8 mouse cellular contexts compared by ENCODE assay signal in genomic region chr17:35824402-35824801, GRCm38 (mm10). TPM values are rescaled to one million over a fixed set of nuclear protein-coding genes. Genes with fewer than 3 reads are reported as not detected.
A peak's percentile ranks its signal among the peaks of the same experiment; 100 is the strongest.
DNase-seq lines count a peak whose midpoint lies in the region; ATAC-seq and TF ChIP-seq lines count a peak whose summit lies in the region.

No protein-coding gene starts in this region.

- H3K36me3 ChIP-seq in embryonic facial prominence, embryonic 14.5 days (ENCODE audit: control insufficient read depth, insufficient read depth, low read length): peaks cover 19% of the 10 kb centered on the region
- peaks cover 23% of the 10 kb centered on the region for H3K36me3 ChIP-seq in limb, embryonic 14.5 days (ENCODE audit: control insufficient read depth, insufficient read depth, low read length)
- H3K36me3 ChIP-seq in stomach, embryonic 15.5 days: peaks cover 6% of the 10 kb centered on the region; the same call in 1 of the 2 replicates

- no peaks in the 10 kb centered on the region for H3K27me3 ChIP-seq in embryonic facial prominence, embryonic 14.5 days (replicated peaks; ENCODE audit: control insufficient read depth, insufficient read depth, low read length)
- H3K27me3 ChIP-seq in limb, embryonic 14.5 days (ENCODE audit: control insufficient read depth, insufficient read depth, low read length): no peaks in the 10 kb centered on the region
- no peaks in the 10 kb centered on the region for H3K27me3 ChIP-seq in stomach, embryonic 15.5 days (replicated peaks)

- WGBS in embryonic facial prominence, embryonic 14.5 days: 52% methylated on average over 7 of the region's 7 CpGs
- 44% methylated on average over 7 of the region's 7 CpGs for WGBS in limb, embryonic 14.5 days
- WGBS in stomach, embryonic 15.5 days: 70% methylated on average over 7 of the region's 7 CpGs

- H3K4me3 ChIP-seq in gastrocnemius, adult 2 months: no peak overlapping the region; the same call in 1 of the 2 replicates
- peak overlapping the region; percentile 70; the same call in 1 of the 2 replicates for H3K4me3 ChIP-seq in embryonic facial prominence, embryonic 14.5 days (ENCODE audit: low read depth, low read length)
- peak overlapping the region; percentile 65; the same call in 1 of the 2 replicates for H3K4me3 ChIP-seq in limb, embryonic 14.5 days (replicated peaks; ENCODE audit: low read length)
- H3K4me3 ChIP-seq in stomach, embryonic 15.5 days (replicated peaks): 0 out of 2 replicates have a peak overlapping the region, but pooled peaks have one; percentile 71

- peaks cover 10% of the 10 kb centered on the region for H3K4me1 ChIP-seq in embryonic facial prominence, embryonic 14.5 days (ENCODE audit: control insufficient read depth, insufficient read depth, low read length)
- H3K4me1 ChIP-seq in limb, embryonic 14.5 days (ENCODE audit: control insufficient read depth, insufficient read depth, low read length): peaks cover 18% of the 10 kb centered on the region; the same call in 1 of the 2 replicates
- peaks cover 11% of the 10 kb centered on the region for H3K4me1 ChIP-seq in stomach, embryonic 15.5 days

- peak overlapping the region; percentile 98 for H3K4me2 ChIP-seq in embryonic facial prominence, embryonic 14.5 days (ENCODE audit: low read depth, low read length)
- peak overlapping the region; percentile 97; the same call in 1 of the 2 replicates for H3K4me2 ChIP-seq in limb, embryonic 14.5 days (replicated peaks; ENCODE audit: low read depth, low read length, severe bottlenecking)
- H3K4me2 ChIP-seq in stomach, embryonic 15.5 days: peak overlapping the region; percentile 89

- no peak for DNase-seq in gastrocnemius, adult 2 months
- no peak for DNase-seq in gastrocnemius, postnatal 4 days (ENCODE audit: low spot score in 2 of 2)
- DNase-seq in 416B (ENCODE audit: low read depth): peak; percentile 64
- DNase-seq in embryonic facial prominence, embryonic 14.5 days (ENCODE audit: low spot score): no peak
- no peak for DNase-seq in limb, embryonic 14.5 days (ENCODE audit: low spot score)
- DNase-seq in gastrocnemius, postnatal 10 days: no peak
- no peak for DNase-seq in left cerebral cortex, adult 8-10 months (ENCODE audit: low spot score in 2 of 2)

- no peak overlapping the region for H3K9ac ChIP-seq in embryonic facial prominence, embryonic 14.5 days (ENCODE audit: low read depth, low read length)
- H3K9ac ChIP-seq in limb, embryonic 14.5 days (ENCODE audit: low read depth, low read length, severe bottlenecking): no peak overlapping the region
- H3K9ac ChIP-seq in stomach, embryonic 15.5 days: no peak overlapping the region

- no peak for ATAC-seq in embryonic facial prominence, embryonic 14.5 days (ENCODE audit: low read depth)
- ATAC-seq in limb, embryonic 14.5 days (ENCODE audit: low FRiP score, low read depth): no peak
- ATAC-seq in stomach, embryonic 15.5 days (ENCODE audit: insufficient read depth, low FRiP score, low read depth): no peak

- no peaks in the 10 kb centered on the region for H3K9me3 ChIP-seq in embryonic facial prominence, embryonic 14.5 days (ENCODE audit: control insufficient read depth, low read length)
- no peaks in the 10 kb centered on the region for H3K9me3 ChIP-seq in limb, embryonic 14.5 days (ENCODE audit: control insufficient read depth, low read length)
- H3K9me3 ChIP-seq in stomach, embryonic 15.5 days: no peaks in the 10 kb centered on the region

- TF ChIP-seq POLR2A in limb, embryonic 14.5 days (IDR thresholded peaks at IDR 0.05; ENCODE audit: borderline replicate concordance, extremely low read depth, insufficient read depth, insufficient read length): no peak

- intact Hi-C loops in gastrocnemius, adult 2 months (cut with DNase I): loop anchor here (10.0 kb wide), 1 partner anchor 160 kb away; the partner anchor contains the start of gene Prr3

- H3K27ac ChIP-seq in gastrocnemius, adult 2 months: 0 out of 2 replicates have a peak overlapping the region, but pooled peaks have one; percentile 20
- no peak overlapping the region for H3K27ac ChIP-seq in embryonic facial prominence, embryonic 14.5 days (replicated peaks; ENCODE audit: low read depth, low read length)
- no peak overlapping the region for H3K27ac ChIP-seq in limb, embryonic 14.5 days (replicated peaks; ENCODE audit: low read depth, low read length)
- H3K27ac ChIP-seq in stomach, embryonic 15.5 days: no peak overlapping the region

- TF ChIP-seq CTCF in gastrocnemius, adult 2 months (IDR thresholded peaks at IDR 0.05): peak; percentile 39

RNA-seq across cellular contexts. Expression of gene Flot1, which starts 1.4 kb away (rescaled TPM):
- 10 to 100 TPM; 45.4 to 50.9 TPM for total RNA-seq in gastrocnemius, adult 2 months (2021)
- 10 to 100 TPM; 52.6 to 56.9 TPM for total RNA-seq in gastrocnemius, postnatal 4 days (2021)
- 49.0 and 49.5 TPM in 2 replicates for polyA plus RNA-seq in embryonic facial prominence, embryonic 14.5 days (2014; fragmentation: Nextera tagmentation; extraction: Ambion mirVana)
- 61.8 and 66.3 TPM in 2 replicates for polyA plus RNA-seq in limb, embryonic 14.5 days (2012; rRNA removed)
- polyA plus RNA-seq in limb, embryonic 14.5 days (2014; fragmentation: Nextera tagmentation; extraction: Ambion mirVana): 47.2 and 53.7 TPM in 2 replicates
- polyA plus RNA-seq in stomach, embryonic 15.5 days (2015; fragmentation: Nextera tagmentation; extraction: Ambion mirVana): 45.3 and 46.0 TPM in 2 replicates
- total RNA-seq in gastrocnemius, postnatal 10 days (2021): 10 to 100 TPM; 38.8 to 41.3 TPM
- 100 to 1,000 TPM; 118 to 151 (median 137) TPM for total RNA-seq in left cerebral cortex, adult 8-10 months (2022)

RNA-seq across cellular contexts. Expression of gene Ier3, which starts 2.9 kb away (rescaled TPM):
- total RNA-seq in gastrocnemius, adult 2 months (2021): 1 to 10 TPM; 4.4 to 8.6 TPM
- 10 to 100 TPM; 11.1 to 13.1 TPM for total RNA-seq in gastrocnemius, postnatal 4 days (2021)
- 10.1 and 10.3 TPM in 2 replicates for polyA plus RNA-seq in embryonic facial prominence, embryonic 14.5 days (2014; fragmentation: Nextera tagmentation; extraction: Ambion mirVana)
- 10.8 and 12.2 TPM in 2 replicates for polyA plus RNA-seq in limb, embryonic 14.5 days (2012; rRNA removed)
- polyA plus RNA-seq in limb, embryonic 14.5 days (2014; fragmentation: Nextera tagmentation; extraction: Ambion mirVana): 8.8 and 8.9 TPM in 2 replicates
- polyA plus RNA-seq in stomach, embryonic 15.5 days (2015; fragmentation: Nextera tagmentation; extraction: Ambion mirVana): 14.5 and 16.7 TPM in 2 replicates
- 1 to 10 TPM; 4.5 to 5.8 TPM for total RNA-seq in gastrocnemius, postnatal 10 days (2021)
- total RNA-seq in left cerebral cortex, adult 8-10 months (2022): 10 to 100 TPM; 11.1 to 17.3 (median 15.2) TPM

RNA-seq across cellular contexts. Expression of gene Tubb5, which starts 13.7 kb away (rescaled TPM):
- 10 to 100 TPM; 29.7 to 40.0 TPM for total RNA-seq in gastrocnemius, adult 2 months (2021)
- total RNA-seq in gastrocnemius, postnatal 4 days (2021): 100 to 1,000 TPM; 408 to 451 TPM
- polyA plus RNA-seq in embryonic facial prominence, embryonic 14.5 days (2014; fragmentation: Nextera tagmentation; extraction: Ambion mirVana): 736 and 832 TPM in 2 replicates
- polyA plus RNA-seq in limb, embryonic 14.5 days (2012; rRNA removed): 1,341 and 1,699 TPM in 2 replicates
- polyA plus RNA-seq in limb, embryonic 14.5 days (2014; fragmentation: Nextera tagmentation; extraction: Ambion mirVana): 808 and 880 TPM in 2 replicates
- polyA plus RNA-seq in stomach, embryonic 15.5 days (2015; fragmentation: Nextera tagmentation; extraction: Ambion mirVana): 762 and 772 TPM in 2 replicates
- total RNA-seq in gastrocnemius, postnatal 10 days (2021): 100 to 1,000 TPM; 205 to 251 TPM
- 100 to 1,000 TPM; 430 to 459 (median 451) TPM for total RNA-seq in left cerebral cortex, adult 8-10 months (2022)

RNA-seq across cellular contexts. Expression of gene Mdc1, which starts 16.9 kb away (rescaled TPM):
- 1 to 10 TPM; 3.6 to 4.4 TPM for total RNA-seq in gastrocnemius, adult 2 months (2021)
- 10 to 100 TPM; 22.9 to 25.2 TPM for total RNA-seq in gastrocnemius, postnatal 4 days (2021)
- 10.2 and 14.8 TPM in 2 replicates for polyA plus RNA-seq in embryonic facial prominence, embryonic 14.5 days (2014; fragmentation: Nextera tagmentation; extraction: Ambion mirVana)
- polyA plus RNA-seq in limb, embryonic 14.5 days (2012; rRNA removed): 24.9 and 28.8 TPM in 2 replicates
- 12.2 and 13.9 TPM in 2 replicates for polyA plus RNA-seq in limb, embryonic 14.5 days (2014; fragmentation: Nextera tagmentation; extraction: Ambion mirVana)
- 15.2 and 19.7 TPM in 2 replicates for polyA plus RNA-seq in stomach, embryonic 15.5 days (2015; fragmentation: Nextera tagmentation; extraction: Ambion mirVana)
- total RNA-seq in gastrocnemius, postnatal 10 days (2021): 10 to 100 TPM; 10.1 to 14.6 TPM
- total RNA-seq in left cerebral cortex, adult 8-10 months (2022): 10 to 100 TPM; 13.8 to 21.2 (median 18.2) TPM

RNA-seq across cellular contexts. Expression of gene Nrm, which starts 36.7 kb away (rescaled TPM):
- under 1 TPM; 0.82 to 0.86 TPM for total RNA-seq in gastrocnemius, adult 2 months (2021)
- 10 to 100 TPM; 20.8 to 26.4 TPM for total RNA-seq in gastrocnemius, postnatal 4 days (2021)
- polyA plus RNA-seq in embryonic facial prominence, embryonic 14.5 days (2014; fragmentation: Nextera tagmentation; extraction: Ambion mirVana): 47.7 and 55.4 TPM in 2 replicates
- polyA plus RNA-seq in limb, embryonic 14.5 days (2012; rRNA removed): 77.5 and 80.7 TPM in 2 replicates
- polyA plus RNA-seq in limb, embryonic 14.5 days (2014; fragmentation: Nextera tagmentation; extraction: Ambion mirVana): 49.5 and 56.4 TPM in 2 replicates
- polyA plus RNA-seq in stomach, embryonic 15.5 days (2015; fragmentation: Nextera tagmentation; extraction: Ambion mirVana): 54.0 and 54.7 TPM in 2 replicates
- total RNA-seq in gastrocnemius, postnatal 10 days (2021): 1 to 10 TPM; 7.8 to 9.7 TPM
- total RNA-seq in left cerebral cortex, adult 8-10 months (2022): 1 to 10 TPM; 2.6 to 3.4 (median 3.0) TPM

Comparison
In these comparisons a context has a peak if more than half of its experiments do, and no peak if none do; other contexts are left out.
1. RNA of gene Tubb5, which starts 13.7 kb away (total RNA-seq): 430 to 459 TPM in left cerebral cortex, adult 8-10 months, 408 to 451 TPM in gastrocnemius, postnatal 4 days and 205 to 251 TPM in gastrocnemius, postnatal 10 days; 29.7 to 40.0 TPM in gastrocnemius, adult 2 months; every median in the first group is over 4 times any median in the second.
2. Peak in every context shown above with its lines, with median percentiles within 50 percentile points of each other: H3K4me2 ChIP-seq.